Mouse (Mus musculus) cerebellum, adult (tissue): ENCODE results near the gene Nedd9.
"Not testable (repeated sequence)": the region's sequence is repeated elsewhere in the genome, so short reads cannot be mapped to it uniquely, and the experiment has no call there.

Experiments
- ATAC-seq: cut with Nextera tagmentation; 2 replicates; pipeline ENCODE4 v1.9.2; 2017; ENCODE audit warnings: mild to moderate bottlenecking, moderate library complexity, mixed read lengths; ENCODE audit not compliant: insufficient number of reproducible peaks, low FRiP score, low TSS enrichment

The Nedd9 gene

DNA sequence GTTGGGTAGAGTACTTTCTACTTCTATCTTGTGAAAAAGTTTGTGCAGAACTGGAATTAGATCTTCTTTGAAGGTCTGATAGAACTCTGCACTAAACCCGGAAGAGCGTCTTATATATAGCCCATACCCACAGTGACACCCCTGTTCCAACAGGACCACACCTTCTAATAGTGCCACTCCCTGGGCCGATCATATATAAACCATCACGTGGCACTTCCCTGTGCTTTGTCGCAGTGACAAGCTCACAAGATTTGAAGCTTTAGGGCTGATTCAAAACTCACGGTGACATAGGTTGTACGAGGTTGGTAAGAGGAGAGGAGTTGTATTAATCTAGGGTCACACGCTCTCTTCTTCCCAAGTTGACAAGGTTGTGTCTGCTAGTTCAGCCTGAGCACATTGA, 225.5 kb downstream of the Nedd9 start:
- ATAC-seq: not testable (repeated sequence)
